Mouse (Mus musculus) hindbrain, embryonic 11.5 days (tissue): ENCODE measurements at regions not wholly inside any gene's neighbourhood (a gene's known extent, or its start where the extent isn't known, plus 50 kb on each side); places are given as distances from the start of the nearest gene placed in this dataset.
A peak's percentile ranks its signal among the peaks of the same experiment; 100 is the strongest.

Source experiments
- ATAC-seq: fragments of 200-750 bp; cut with Nextera tagmentation; 2 replicates; pipeline ENCODE4 v1.8.0; 2017; ENCODE audit warnings: mild to moderate bottlenecking, moderate TSS enrichment, moderate library complexity; ENCODE audit not compliant: low FRiP score
- DNase-seq: peaks from one replicate; pipeline ENCODE4 v3.0.0-alpha.2; 2015; ENCODE audit warnings: low spot score
- H3K27ac ChIP-seq: fragments of 300-500 bp; sonication (generic); 2 replicates; pipeline ENCODE4 v1.5.1; 2014; ENCODE audit warnings: mild to moderate bottlenecking, low read depth, low read length
- H3K27me3 ChIP-seq: fragments of 300-500 bp; sonication (generic); 2 replicates; pipeline ENCODE4 v1.6.1; 2014; ENCODE audit warnings: mild to moderate bottlenecking, low read length, moderate library complexity, mixed read lengths; ENCODE audit not compliant: control insufficient read depth, insufficient read depth
- H3K36me3 ChIP-seq: fragments of 300-500 bp; sonication (generic); 2 replicates; pipeline ENCODE4 v1.6.1; 2014; ENCODE audit warnings: mild to moderate bottlenecking, low read length, moderate library complexity, mixed read lengths; ENCODE audit not compliant: control insufficient read depth, insufficient read depth
- H3K4me1 ChIP-seq: fragments of 300-500 bp; sonication (generic); replicated peaks from 2 replicates; pipeline ENCODE4 v1.6.1; 2014; ENCODE audit warnings: low read length, mixed read lengths; ENCODE audit not compliant: control insufficient read depth, insufficient read depth
- H3K4me2 ChIP-seq: fragments of 300-500 bp; sonication (generic); replicated peaks from 2 replicates; pipeline ENCODE4 v1.6.1; 2014; ENCODE audit warnings: mild to moderate bottlenecking, low read depth, low read length
- H3K4me3 ChIP-seq: fragments of 300-500 bp; sonication (generic); 2 replicates; pipeline ENCODE4 v1.5.1; 2014; ENCODE audit warnings: low read depth, low read length
- H3K9ac ChIP-seq: fragments of 300-500 bp; sonication (generic); 2 replicates; pipeline ENCODE4 v1.6.1; 2014; ENCODE audit warnings: low read depth, low read length
- H3K9me3 ChIP-seq: fragments of 300-500 bp; sonication (generic); 2 replicates; pipeline ENCODE4 v1.6.1; 2016; ENCODE audit warnings: low read length; ENCODE audit not compliant: control insufficient read depth
- WGBS: fragments of 180-500 bp; shearing (Covaris S2); extraction: QIAGEN DNeasy Blood & Tissue Kit; methylation state at CpG from one replicate; pipeline ENCODE4 v1.1.7; 2014; 5-methylcytosine and 5-hydroxymethylcytosine counted together

- H3K27ac ChIP-seq, result no peak overlapping the region
- WGBS, result 62% methylated on average over 2 of the region's 2 CpGs
- H3K9ac ChIP-seq, result no peak overlapping the region
- no peak overlapping the region for H3K4me3 ChIP-seq
- ATAC-seq (no peak), DNase-seq (no peak)
- no peaks in the 10 kb centered on the region for H3K27me3 ChIP-seq
- H3K36me3 ChIP-seq, result no peaks in the 10 kb centered on the region
- no peaks in the 10 kb centered on the region for H3K9me3 ChIP-seq
- no peak overlapping the region for H3K4me2 ChIP-seq
- H3K4me1 ChIP-seq, result no peaks in the 10 kb centered on the region
Measured at GRCm38 (mm10) chr17:54685143-54686040, 386.6 kb upstream of the Slc5a7 start.

DNA sequence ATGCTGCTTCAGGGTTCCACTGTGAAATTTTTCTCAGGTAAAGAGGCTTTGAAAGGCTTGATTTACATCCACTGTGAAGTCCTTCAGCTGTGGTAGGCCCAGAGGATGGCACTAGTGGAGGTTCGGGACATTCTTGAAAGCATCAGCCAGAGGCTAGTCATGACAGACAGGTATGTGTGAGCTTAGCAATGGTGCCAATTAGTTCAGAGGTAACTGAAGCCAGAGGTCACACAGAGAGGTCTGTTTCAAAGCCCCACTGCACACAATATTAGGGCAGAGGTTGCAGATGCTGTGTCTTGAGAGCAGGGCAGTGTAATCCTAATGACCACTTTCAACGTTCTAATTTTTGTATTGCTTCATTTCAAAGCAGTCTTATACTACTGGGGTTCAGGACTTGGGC lies 379.3 kb upstream of the Slc5a7 start:
- 0 out of 2 replicates have a peak, but pooled peaks have one; percentile 33 for ATAC-seq
- Histone ChIP-seq H3K9ac (no peak overlapping the region), H3K36me3 (no peaks in the 10 kb centered on the region), H3K4me2 (no peak overlapping the region), H3K27ac (no peak overlapping the region), H3K4me3 (no peak overlapping the region), H3K4me1 (no peaks in the 10 kb centered on the region), H3K9me3 (no peaks in the 10 kb centered on the region), H3K27me3 (no peaks in the 10 kb centered on the region)
- WGBS, result 52% methylated on average over 2 of the region's 2 CpGs
- no peak for DNase-seq

DNA sequence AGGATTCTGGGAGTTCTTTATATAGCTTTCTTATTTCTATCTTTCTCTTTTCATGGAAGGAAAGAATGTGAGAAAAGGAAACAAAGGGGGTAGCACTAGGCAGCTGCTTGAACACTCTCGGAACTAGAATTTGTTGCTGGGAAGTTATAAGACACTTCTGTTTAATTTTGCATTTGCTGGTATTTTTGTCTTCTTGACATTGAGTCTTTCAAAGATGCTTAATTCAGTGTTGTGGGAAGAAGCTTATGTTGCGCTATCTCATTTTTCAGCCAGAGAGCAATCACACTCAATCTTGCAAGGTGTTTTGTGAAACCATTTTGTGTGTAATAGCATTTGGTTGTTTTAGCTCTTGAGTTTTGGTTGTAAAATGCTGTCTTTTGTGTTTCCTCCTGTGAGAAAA lies 370.7 kb upstream of the Slc5a7 start:
- H3K4me3 ChIP-seq, result no peak overlapping the region
- no peaks in the 10 kb centered on the region for H3K27me3 ChIP-seq
- 83% methylated on average over 2 of the region's 2 CpGs for WGBS
- no peak overlapping the region for H3K4me2 ChIP-seq
- no peaks in the 10 kb centered on the region for H3K36me3 ChIP-seq
- H3K4me1 ChIP-seq, result no peaks in the 10 kb centered on the region
- DNase-seq (no peak), ATAC-seq (no peak)
- no peak overlapping the region for H3K9ac ChIP-seq
- H3K9me3 ChIP-seq, result no peaks in the 10 kb centered on the region
- H3K27ac ChIP-seq, result no peak overlapping the region

DNA sequence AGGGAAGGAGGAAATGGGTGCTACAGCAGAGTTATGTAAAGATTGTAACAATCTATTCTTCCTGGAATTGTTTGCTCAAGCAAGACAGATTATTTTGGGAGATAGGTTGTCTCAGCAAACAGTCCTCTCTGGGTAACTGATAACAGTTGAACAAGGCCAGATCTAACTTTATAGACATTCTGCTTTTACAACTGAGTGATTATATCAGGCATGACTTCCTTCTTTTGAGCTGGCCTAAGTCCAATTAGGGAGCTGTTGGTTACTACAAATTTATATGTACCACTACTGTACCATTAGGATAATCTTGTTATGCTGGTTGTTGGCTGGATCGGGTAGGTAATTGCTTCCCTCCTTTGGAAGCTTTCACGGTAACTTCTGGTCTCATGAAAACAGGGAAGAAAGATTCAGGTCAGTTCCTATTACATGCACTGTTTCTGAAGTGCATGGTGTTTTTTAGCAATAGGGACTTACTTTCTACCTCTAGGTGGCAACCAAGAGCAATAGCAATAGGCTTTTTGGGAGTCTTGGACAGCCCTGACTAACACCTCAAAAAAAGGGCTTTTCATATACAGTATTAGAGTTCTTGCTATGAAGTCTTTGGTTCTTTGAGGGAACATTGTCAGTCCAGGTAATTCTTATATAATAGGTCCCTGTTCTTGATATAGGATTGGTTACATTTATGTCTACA lies 363.9 kb upstream of the Slc5a7 start:
- no peak overlapping the region for H3K4me2 ChIP-seq
- WGBS, result 64% methylated on average over 2 of the region's 2 CpGs
- ATAC-seq, result 0 out of 2 replicates have a peak, but pooled peaks have one; percentile 59
- peak; percentile 29 for DNase-seq
- H3K9me3 ChIP-seq, result no peaks in the 10 kb centered on the region
- no peaks in the 10 kb centered on the region for H3K36me3 ChIP-seq
- no peaks in the 10 kb centered on the region for H3K27me3 ChIP-seq
- no peak overlapping the region for H3K4me3 ChIP-seq
- no peak overlapping the region for H3K27ac ChIP-seq
- H3K9ac ChIP-seq, result no peak overlapping the region
- no peaks in the 10 kb centered on the region for H3K4me1 ChIP-seq

GRCm38 (mm10) chr17:54656553-54656952 lies 357.7 kb upstream of the Slc5a7 start:
- H3K4me1 ChIP-seq, result no peaks in the 10 kb centered on the region
- no peak overlapping the region for H3K9ac ChIP-seq
- H3K36me3 ChIP-seq, result no peaks in the 10 kb centered on the region
- ATAC-seq, result no peak
- no peaks in the 10 kb centered on the region for H3K9me3 ChIP-seq
- no peak overlapping the region for H3K4me2 ChIP-seq
- H3K27ac ChIP-seq, result no peak overlapping the region
- no peaks in the 10 kb centered on the region for H3K27me3 ChIP-seq
- H3K4me3 ChIP-seq, result no peak overlapping the region
- DNase-seq, result no peak
